24 mouse cellular contexts compared by ENCODE assay signal in the genomic region with DNA sequence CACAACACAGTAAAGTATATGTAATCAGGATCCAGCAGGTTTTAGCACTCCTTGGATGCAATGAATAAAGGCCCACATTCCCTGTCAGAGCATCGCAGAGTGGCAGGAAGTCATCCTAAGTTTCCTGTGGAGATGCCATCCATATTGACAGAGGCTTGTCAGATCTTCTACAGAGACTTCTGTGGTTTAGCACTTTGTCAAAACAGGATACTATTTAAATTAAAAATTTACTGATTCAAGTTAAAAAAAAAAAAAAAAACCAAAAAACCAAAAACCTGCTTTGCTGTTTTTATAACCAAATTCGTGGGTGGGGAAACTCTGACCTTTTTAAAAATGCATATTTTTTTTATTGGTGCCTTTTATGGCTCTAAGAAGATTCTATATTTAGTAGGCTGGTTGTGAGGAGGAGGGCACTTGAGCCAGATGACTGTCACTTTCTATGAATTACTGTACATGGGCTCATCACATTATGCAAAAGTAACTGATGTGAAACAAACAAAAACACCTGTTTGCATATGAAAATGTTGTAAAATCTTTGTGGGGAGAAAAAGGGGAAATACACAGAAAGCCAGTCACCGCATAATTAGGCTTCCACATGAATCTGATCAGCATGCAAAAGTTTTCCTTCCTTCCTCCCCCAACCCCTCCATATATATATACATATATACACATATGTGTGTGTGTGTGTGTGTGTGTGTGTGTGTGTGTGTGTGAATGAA.
DNase-seq lines count a peak whose midpoint lies in the region; ATAC-seq and TF ChIP-seq lines count a peak whose summit lies in the region.
"Had no signal": no experiment of that assay in that cellular context is flagged by ENCODE, and none has a peak within 500 bp of the region (broad histone marks: within the 10 kb centered on the region; RNA-seq: fewer than 3 reads in every experiment).

No protein-coding gene starts in this region.

- H3K36me3 ChIP-seq in spleen, adult 2 months (ENCODE audit: control insufficient read depth, insufficient read depth, low read length), result peaks cover 9% of the 10 kb centered on the region
- H3K36me3 ChIP-seq: embryonic facial prominence, embryonic 10.5 days; forebrain, embryonic 10.5 days; heart, embryonic 13.5 days had no signal

- DNase-seq in spleen, adult 2 months (ENCODE audit: low read depth in 1 of 2, low spot score in 2 of 2), result peak in 1 of 2 experiments; percentile 82
- DNase-seq in spleen, postnatal 10 days (ENCODE audit: low spot score in 2 of 2), result no peak
- DNase-seq in kidney, postnatal 4 days, result no peak
- no peak for DNase-seq in kidney, adult 18-20 months
- DNase-seq in layer of hippocampus, adult 11-12 months (ENCODE audit: low spot score), result no peak
- DNase-seq: adrenal gland, postnatal 25 days; cerebellum, adult 9-10 months; forebrain, postnatal 0 days; gastrocnemius, postnatal 25 days; heart, adult 2 months; heart, postnatal 14 days; kidney, adult 2 months; liver, postnatal 0 days; midbrain, embryonic 14.5 days; right cerebral cortex, adult 18-20 months; thymus, postnatal 14 days had no signal

- H3K27ac ChIP-seq in spleen, adult 2 months (ENCODE audit: insufficient read depth, low read length), result peak overlapping the region; percentile 68
- H3K27ac ChIP-seq: embryonic facial prominence, embryonic 10.5 days; forebrain, embryonic 10.5 days; heart, adult 2 months; heart, embryonic 13.5 days; kidney, postnatal 0 days had no signal

- H3K4me3 ChIP-seq in spleen, adult 2 months (ENCODE audit: extremely low read depth, insufficient read depth, insufficient read length), result no peak overlapping the region
- H3K4me3 ChIP-seq: embryonic facial prominence, embryonic 10.5 days; forebrain, embryonic 10.5 days; heart, adult 2 months; heart, embryonic 13.5 days; megakaryocyte, embryonic 14.5 days had no signal

- TF ChIP-seq POLR2A in spleen, adult 2 months (IDR thresholded peaks at IDR 0.05; ENCODE audit: low read depth, low read length), result no peak

- H3K27me3 ChIP-seq in spleen, adult 2 months (ENCODE audit: control insufficient read depth, insufficient read depth, low read length), result no peaks in the 10 kb centered on the region
- H3K27me3 ChIP-seq: heart, embryonic 13.5 days; megakaryocyte, embryonic 14.5 days had no signal

- 28% methylated on average over 3 of the region's 3 CpGs for WGBS in spleen, adult 2 months

- TF ChIP-seq CTCF in spleen, adult 2 months (IDR thresholded peaks at IDR 0.05; ENCODE audit: extremely low read depth, insufficient read depth, insufficient read length, insufficient replicate concordance), result no peak

- peak; percentile 88 for ATAC-seq in activated CD4-positive, CD25-positive, alpha-beta regulatory T cell, adult 4 months
- ATAC-seq in megakaryocyte progenitor cell, adult 5-6 weeks (replicated peaks; ENCODE audit: poor library complexity), result peak; percentile 44
- ATAC-seq: forebrain, postnatal 0 days; liver, postnatal 0 days; lung, postnatal 0 days had no signal

- peaks cover 41% of the 10 kb centered on the region for H3K4me1 ChIP-seq in spleen, adult 2 months (ENCODE audit: control insufficient read depth, insufficient read depth, insufficient read length)
- H3K4me1 ChIP-seq: embryonic facial prominence, embryonic 10.5 days; forebrain, embryonic 10.5 days had no signal
